Mouse (Mus musculus) CH12.LX (cell line): ENCODE measurements around the gene Impad1.

Experiments used
- BHLHE40 ChIP-seq: IDR thresholded peaks from 2 replicates; pipeline ENCODE4 v1.6.1; 2011; ENCODE audit warnings: mild to moderate bottlenecking, low read depth, low read length, improper control_type of control experiment
- CTCF ChIP-seq, 2 experiments: IDR thresholded peaks in 1 of 2; conservative IDR thresholded peaks in 1 of 2; 2 replicates each; pipeline ENCODE4 v1.5.1; 2011 to 2012; ENCODE audit warnings: low read depth in 2 of 2, low read length in 2 of 2, improper control_type of control experiment in 1 of 2, inconsistent platforms in 1 of 2, mild to moderate bottlenecking in 1 of 2, moderate library complexity in 1 of 2
- ELF1 ChIP-seq: IDR thresholded peaks from 2 replicates; pipeline ENCODE4 v1.6.1; 2014; ENCODE audit warnings: low read depth, mild to moderate bottlenecking, inconsistent platforms, low read length, improper control_type of control experiment
- EP300 ChIP-seq: IDR thresholded peaks from 2 replicates; pipeline ENCODE4 v1.6.1; 2011; ENCODE audit warnings: low read length, improper control_type of control experiment
- SMC3 ChIP-seq: IDR thresholded peaks from 2 replicates; pipeline ENCODE4 v1.6.1; 2011; ENCODE audit warnings: low read depth, low read length, improper control_type of control experiment
- TBP ChIP-seq: conservative IDR thresholded peaks from 2 replicates; pipeline ENCODE4 v1.6.1; 2011; ENCODE audit warnings: low read depth, low read length, improper control_type of control experiment
- TCF12 ChIP-seq: IDR thresholded peaks from 2 replicates; pipeline ENCODE4 v1.6.1; 2014; ENCODE audit warnings: low read depth, mild to moderate bottlenecking, inconsistent platforms, low read length, improper control_type of control experiment
- ZC3H11A ChIP-seq: IDR thresholded peaks from 2 replicates; pipeline ENCODE4 v1.6.1; 2012; ENCODE audit warnings: low read depth, mild to moderate bottlenecking, inconsistent platforms, low read length, improper control_type of control experiment

GRCm38 (mm10) chr4:4783686-4783957 lies 9.5 kb downstream of the Impad1 start:
- TF ChIP-seq ELF1, result no peak
- TF ChIP-seq CTCF (conservative IDR thresholded peaks at IDR 0.05 in 1 of 2, IDR thresholded peaks at IDR 0.05 in 1 of 2; ENCODE audit: low read depth in 2 of 2, low read length in 2 of 2), result no peak
- TF ChIP-seq SMC3, result no peak
- TF ChIP-seq ZC3H11A, result no peak
- TF ChIP-seq TBP, result no peak
- no peak for TF ChIP-seq BHLHE40
- no peak for TF ChIP-seq TCF12
- TF ChIP-seq EP300, result no peak
